Mouse (Mus musculus): ENCODE measurements around the gene Ncan.
A peak's percentile ranks its signal among the peaks of the same experiment; 100 is the strongest.

- no peak for TF ChIP-seq POLR2A (IDR thresholded peaks at IDR 0.05; ENCODE audit: low read depth, low read length)
- TF ChIP-seq CTCF (IDR thresholded peaks at IDR 0.05; ENCODE audit: extremely low read depth, insufficient read depth, insufficient read length, insufficient replicate concordance), result peak; percentile 99
These were observed 45.9 kb upstream of the Ncan start for GRCm38 (mm10) chr8:70166504-70167110.
